Mouse (Mus musculus) central nervous system, embryonic 11.5 days (tissue): ENCODE measurements around the gene Fabp1. TPM values are rescaled to one million over a fixed set of nuclear protein-coding genes. Genes with fewer than 3 reads are reported as not detected.

ENCODE experiments used
- polyA plus RNA-seq: library from polyadenylated mRNA; depleted of rRNA; stranded (reverse); fragments of >200 nt; gene quantifications from 2 replicates; pipeline ENCODE4 v1.2.3, GENCODE M21; 2012; rRNA removed

Fabp1 gene
- polyA plus RNA-seq, result 2.2 and 6.8 TPM in 2 replicates

DNA sequence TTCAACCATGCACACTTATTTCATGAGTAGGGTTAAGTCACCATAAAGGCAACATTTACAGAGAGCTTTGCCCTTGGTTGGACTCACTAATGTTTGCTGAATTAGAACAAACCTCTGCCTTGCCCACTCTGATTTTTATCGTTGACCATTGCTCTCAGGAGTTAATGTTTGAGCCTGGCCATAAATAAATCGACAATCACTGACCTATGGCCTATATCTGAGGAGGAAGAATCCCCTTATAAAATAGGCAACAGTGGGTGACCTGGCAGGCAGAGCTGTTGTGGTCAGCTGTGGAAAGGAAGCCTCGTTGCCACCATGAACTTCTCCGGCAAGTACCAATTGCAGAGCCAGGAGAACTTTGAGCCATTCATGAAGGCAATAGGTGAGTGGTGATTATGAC lies at the start of gene Fabp1:
Gene Fabp1, plus strand, starts transcription at position 216 of the 400 bp plus-strand sequence.

Other genes with a start within 250 kb of the Fabp1 start
- gene Foxi3, start 243.3 kb upstream of the Fabp1 start, polyA plus RNA-seq, result 0.15 and 0.17 TPM in 2 replicates
- 3.3 and 3.6 TPM in 2 replicates for gene Thnsl2, start 55.4 kb upstream of the Fabp1 start, polyA plus RNA-seq
- 21.3 and 23.8 TPM in 2 replicates for gene Krcc1, start 71.8 kb downstream of the Fabp1 start, polyA plus RNA-seq
- 1.8 and 9.5 TPM in 2 replicates for gene Smyd1, start 122.4 kb downstream of the Fabp1 start, polyA plus RNA-seq
- gene Cd8b1, start 123.0 kb downstream of the Fabp1 start, polyA plus RNA-seq, result not detected in 2 replicates
- gene Cd8a, start 173.6 kb downstream of the Fabp1 start, polyA plus RNA-seq, result not detected in 2 replicates
- 26.7 and 42.8 TPM in 2 replicates for gene Rmnd5a, start 240.8 kb downstream of the Fabp1 start, polyA plus RNA-seq